Mouse (Mus musculus) MN1 (cell line): ENCODE measurements at regions not wholly inside any gene's neighbourhood (a gene's known extent, or its start where the extent isn't known, plus 50 kb on each side); places are given as distances from the start of the nearest gene placed in this dataset.

Experiments
- DNase-seq: peaks from one replicate; pipeline ENCODE4 v3.0.0-alpha.2; 2016; ENCODE audit warnings: low spot score

DNA sequence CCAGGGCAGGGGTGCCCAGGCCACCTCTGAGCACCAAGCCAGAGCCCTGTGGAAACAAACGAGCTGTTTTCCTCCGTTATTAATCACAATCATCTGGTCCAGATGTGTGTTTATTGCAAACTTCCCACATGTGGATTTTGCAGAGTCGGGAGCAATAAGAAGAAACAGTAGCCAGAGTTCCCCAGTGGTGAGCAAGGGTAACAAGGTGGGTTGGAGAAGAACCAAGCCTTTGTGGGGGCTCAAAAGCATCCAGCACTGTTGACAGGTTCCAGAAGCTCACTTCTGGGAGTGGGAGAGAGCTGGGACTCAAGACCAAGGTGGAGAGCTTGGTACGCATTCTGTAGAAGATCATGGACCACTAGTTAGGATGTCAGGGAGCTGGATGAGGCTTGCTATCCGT lies 63.6 kb downstream of the Hif1an start:
- DNase-seq, result no peak

DNA sequence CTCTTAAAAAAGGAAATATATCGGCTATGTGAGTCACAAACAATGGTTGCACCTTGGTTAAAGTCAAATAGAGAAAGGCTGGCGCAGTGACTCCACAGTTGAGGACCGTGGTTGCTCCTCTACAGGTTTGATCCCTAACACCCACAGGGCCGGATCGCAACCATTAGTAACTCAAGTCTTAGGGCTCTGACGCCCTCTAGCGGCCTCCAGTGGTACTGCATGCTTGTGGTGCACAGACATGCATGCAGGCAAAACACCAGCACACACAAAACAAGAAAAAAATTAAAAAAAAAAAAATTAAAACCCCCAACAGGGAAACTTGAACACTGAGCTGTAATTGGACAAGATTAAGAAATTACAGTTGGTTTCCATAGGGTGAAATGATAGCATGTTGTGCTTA lies 67.1 kb downstream of the Hif1an start:
- DNase-seq, result no peak

DNA sequence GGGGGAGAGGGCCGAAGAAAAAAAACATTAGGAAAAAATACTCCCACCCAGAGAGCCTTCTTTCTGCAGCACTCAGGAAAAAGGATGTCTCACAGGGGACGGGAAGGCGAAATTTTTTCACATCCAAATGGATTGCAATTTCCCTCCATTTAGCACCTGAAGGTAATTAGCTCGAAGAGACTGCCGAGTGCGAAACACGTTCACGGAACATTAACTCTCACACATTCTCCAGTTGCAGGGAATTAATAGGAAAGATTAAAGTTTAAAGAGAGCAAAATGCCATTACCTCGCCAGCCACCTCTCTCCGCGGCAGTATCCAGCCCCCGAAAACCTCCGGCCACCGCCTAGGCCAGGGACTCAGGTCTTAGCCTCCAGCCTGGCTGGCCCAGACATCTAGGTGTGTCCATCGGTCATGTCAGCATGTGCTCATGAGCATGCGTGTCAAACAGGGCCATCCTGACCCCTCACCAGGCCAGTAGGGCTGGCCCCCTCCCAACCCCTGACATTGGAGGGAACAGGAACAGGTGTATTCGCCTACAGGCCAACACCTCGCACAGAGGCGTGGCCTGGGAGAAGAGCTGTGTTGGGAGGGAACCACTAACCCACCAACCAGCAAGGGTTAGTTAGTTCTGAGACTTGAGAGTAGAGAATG lies 68.8 kb downstream of the Hif1an start:
- no peak for DNase-seq

DNA sequence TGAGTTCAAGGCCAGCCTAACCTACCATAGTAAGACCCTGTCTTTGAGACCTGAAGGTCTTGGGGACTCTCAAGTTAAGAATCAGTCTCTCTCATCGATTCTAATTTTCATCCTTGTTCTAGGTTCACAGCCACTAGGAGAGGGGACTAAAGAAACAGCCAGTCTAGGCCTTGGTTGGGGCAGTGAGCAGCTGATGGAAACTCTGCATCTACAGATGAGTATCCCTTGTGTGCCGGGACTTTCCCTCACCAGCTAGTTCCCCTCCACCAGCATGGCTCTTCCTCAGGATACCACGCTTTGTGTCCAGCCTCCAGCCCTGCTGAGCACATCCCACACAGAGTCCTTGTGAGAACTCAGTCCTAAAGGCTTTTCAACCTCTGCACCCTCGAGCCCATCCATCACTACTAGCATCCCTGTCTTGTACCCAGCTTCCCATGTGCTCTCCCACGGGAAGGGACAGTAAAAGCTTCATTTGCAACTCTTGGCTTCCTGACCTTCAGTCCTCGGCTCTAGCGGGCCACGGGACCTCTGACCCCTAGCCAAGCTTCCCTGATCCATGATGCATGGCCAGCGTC lies 74.6 kb downstream of the Hif1an start:
- DNase-seq, result no peak

DNA sequence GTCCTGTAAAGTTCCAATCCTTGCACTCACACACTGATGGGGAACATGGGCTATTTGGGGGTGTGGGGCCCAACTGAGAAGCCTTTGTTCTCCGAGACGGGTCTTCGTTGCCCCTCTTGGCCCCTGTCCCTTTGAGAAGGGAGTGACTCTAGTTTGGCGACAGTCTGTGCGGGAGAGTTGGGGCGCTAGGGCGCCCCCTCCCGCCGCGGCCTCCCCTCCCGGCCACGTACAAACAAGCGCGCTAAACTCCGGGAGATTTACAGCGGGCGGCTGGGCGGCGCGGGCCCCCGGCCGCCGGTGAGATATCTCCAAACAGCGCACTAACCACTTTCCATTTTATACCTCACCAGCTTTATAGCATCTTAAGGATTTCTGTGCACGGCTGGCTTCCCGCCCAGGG lies 77.4 kb downstream of the Hif1an start:
- no peak for DNase-seq

DNA sequence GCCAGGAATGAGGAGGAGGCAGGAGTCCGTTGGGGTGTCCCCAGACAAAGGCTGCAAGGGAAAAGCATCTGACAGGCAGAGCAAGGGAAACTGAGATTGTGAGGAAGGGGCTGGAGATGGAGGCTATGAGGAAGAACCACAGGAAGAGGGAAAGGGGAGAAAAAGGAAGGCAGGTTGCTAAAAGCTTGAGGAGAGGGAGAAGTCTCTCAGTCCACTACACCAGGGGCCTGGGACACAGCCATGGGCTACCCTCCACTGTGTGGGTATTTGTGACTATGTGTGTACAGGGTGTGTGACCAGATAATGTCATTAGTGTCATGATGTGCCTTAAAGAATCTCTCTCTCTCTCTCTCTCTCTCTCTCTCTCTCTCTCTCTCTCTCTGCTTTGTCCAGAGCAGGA lies 77.9 kb downstream of the Hif1an start:
- no peak for DNase-seq

DNA sequence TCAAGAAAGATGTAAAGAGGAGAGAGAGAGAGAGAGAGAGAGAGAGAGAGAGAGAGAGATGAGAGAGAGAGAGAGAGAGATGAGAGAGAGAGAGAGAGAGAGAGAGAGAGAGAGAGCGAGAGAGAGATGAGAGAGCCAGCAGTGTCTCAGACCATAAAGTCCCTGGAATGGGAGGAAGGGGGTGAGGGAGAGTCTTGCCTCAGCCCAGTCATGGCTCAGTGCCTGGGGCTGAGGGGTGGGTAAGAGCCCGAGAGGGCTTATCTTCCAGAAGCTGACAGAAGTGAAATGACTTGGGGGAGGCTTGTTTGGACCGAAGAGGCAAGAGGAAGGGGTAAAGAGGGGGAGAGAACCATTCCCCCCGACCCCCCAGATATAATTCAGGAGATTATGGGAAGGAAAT lies 79.6 kb downstream of the Hif1an start:
- DNase-seq, result no peak

DNA sequence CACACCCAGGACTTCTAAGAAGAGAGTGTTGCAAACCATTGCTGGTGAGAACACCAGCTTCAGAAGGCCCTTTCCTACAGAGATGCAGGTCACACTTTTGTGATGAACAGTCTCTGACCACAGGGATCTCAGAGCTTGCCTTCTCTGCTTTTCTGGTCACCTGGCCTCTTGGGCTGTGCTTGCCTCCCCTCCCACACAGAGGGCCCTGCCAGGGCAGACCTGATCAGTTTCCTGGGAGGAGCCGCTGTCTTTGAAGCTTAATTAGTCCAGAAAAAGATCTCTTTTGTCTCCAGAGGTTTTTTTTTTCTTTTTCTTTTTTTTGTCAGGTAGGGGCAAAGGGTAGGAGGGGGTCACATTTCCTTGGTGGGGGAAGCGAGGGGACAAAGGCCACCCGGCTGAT lies 81.7 kb downstream of the Hif1an start:
- DNase-seq, result no peak

DNA sequence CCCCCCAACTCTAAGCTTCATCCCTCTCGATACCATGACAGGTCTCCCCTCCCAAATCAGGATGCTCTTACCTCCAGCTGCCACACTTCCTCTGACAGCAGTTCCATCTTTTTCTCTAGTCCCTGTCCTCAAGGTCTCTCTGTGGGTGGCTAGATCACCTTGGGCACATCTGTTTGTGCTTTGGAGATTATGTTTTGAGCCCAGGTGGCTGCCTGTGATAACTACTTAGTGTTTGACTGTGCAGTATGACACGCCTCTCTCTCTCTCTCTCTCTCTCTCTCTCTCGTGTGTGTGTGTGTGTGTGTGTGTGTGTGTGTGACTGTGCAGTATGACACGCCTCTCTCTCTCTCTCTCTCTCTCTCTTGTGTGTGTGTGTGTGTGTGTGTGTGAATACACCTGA lies 82.3 kb downstream of the Hif1an start:
- DNase-seq, result no peak

DNA sequence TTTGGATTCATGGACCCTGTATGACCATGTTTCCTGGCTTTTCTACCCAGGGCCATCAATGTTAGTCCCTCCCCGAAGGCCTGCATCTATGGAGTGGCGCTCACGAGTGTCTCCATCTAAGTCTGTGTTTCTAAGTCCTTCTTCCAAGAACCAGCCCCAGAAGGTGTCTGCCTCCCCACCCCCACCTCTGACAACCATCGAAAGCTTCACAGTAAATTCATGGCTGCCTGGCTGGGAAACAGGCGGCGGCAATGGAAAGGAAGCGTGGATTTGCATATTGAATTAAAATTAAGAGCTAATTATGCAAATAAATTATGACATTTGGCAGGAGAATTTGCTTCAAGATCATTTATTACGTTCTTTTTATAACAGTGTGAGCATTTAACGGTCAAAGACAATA lies 83.9 kb downstream of the Hif1an start:
- DNase-seq, result no peak

DNA sequence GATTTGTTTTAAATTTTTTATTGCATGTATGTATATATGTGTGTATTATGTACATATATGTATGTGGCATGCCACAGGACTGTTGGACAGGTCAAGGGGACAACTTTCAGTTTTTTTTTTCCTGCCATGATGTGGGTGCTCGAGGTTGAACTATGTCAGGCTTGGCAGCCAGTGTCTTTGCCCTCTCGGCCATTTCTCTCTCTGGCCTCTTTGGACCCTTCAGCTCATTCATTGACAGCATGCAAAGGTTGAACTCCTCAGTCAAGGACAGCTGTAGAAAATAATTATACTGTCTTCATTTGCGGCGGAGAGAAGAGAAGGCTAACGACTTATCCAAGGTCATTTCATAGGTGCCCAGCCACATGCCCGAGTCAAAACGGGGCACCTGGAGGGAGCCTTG lies 86.6 kb downstream of the Hif1an start:
- no peak for DNase-seq

DNA sequence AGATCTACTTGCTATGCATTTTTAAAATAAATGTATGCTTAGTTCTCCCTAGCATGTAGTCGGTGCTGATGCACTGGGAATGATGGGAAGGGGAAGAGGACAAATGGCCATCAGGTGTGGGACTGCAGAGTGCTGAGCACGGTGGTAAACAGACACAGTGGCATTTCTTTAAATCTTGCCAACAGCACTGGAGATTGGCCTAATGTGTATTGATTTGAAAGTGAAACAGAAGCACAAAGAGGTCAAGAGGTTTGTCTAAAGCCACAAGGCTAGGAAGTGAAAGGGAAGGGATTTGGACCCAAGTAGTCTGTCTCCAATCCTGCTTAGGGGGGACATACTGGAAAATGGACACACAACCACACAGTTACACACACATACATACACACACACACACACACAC lies 88.2 kb downstream of the Hif1an start:
- no peak for DNase-seq

DNA sequence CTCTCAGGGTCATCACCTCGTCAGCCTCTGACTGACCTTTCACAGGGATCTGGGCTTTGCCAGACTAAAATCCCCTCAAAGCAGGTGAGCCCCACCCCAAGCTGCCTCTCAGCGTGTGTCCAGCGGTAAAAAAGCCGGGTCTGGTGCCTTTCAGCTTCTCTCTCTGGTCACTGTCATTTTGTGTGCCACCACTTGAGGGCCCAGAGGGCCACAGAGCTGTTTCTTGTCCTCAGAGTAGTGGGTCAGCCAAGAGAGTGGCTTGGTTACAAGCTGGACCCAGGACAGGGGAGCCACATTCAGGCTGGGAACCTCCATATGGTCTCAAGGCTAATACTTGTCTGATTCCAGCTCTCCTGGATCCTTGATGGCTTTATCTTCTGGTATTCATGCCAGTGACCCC lies 89.0 kb downstream of the Hif1an start:
- peak; percentile 22 for DNase-seq

DNA sequence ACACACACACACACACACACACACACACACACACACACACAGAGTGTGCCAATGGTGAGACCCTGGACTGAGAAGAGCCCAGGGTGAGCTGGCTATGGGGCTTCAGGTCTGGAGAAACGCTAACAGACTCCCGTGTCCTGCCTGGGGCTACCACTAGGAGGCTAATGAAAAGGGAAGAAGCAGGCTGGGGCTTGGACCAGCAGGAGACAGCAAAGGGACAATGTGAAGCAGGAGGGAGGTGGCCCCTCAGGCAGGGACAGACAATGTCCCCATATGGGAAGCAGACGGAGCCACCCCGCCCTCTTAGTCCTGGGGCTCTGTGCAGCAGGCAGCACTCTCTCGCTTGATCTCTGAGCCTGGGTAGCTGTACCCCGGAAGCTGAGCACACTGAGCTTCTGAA lies 93.1 kb downstream of the Hif1an start:
- peak; percentile 66 for DNase-seq

DNA sequence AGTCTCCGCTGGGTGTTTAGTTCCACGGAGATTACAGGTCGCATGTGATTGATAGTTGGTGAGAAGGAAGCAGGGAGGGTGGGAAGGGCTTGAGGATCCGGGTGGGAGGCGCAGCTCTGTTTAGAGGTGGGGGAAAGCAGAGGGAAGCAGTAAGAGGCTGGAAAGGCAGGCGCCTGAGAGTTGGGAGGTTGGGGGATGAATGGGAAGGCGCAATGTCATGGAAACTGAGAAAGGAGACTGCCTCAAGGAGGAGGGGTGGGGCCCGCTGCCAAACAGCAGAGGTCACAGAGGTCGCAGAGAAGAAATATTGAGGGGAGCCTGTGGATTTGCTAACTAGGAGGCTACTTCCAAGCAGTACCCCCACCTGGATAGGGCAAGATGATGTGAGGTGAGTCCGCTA lies 96.5 kb upstream of the Pax2 start:
- DNase-seq, result no peak

DNA sequence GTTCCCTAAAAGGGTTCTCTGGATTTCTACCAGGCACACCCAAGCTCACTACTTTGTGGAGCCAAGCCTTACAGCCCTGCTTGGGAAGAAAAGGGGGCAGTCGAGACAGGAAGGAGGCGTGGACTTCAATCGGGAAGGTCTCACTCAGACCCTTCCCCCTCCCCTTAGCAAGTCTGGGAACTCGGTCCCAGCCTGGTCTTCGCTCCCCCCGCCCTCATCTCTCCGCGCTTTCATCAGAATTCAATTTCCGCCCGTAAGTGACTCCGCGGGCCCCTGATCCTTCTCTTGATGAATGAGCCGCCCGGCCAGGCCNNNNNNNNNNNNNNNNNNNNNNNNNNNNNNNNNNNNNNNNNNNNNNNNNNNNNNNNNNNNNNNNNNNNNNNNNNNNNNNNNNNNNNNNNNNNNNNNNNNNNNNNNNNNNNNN lies 86.3 kb upstream of the Pax2 start:
- peak; percentile 62 for DNase-seq

DNA sequence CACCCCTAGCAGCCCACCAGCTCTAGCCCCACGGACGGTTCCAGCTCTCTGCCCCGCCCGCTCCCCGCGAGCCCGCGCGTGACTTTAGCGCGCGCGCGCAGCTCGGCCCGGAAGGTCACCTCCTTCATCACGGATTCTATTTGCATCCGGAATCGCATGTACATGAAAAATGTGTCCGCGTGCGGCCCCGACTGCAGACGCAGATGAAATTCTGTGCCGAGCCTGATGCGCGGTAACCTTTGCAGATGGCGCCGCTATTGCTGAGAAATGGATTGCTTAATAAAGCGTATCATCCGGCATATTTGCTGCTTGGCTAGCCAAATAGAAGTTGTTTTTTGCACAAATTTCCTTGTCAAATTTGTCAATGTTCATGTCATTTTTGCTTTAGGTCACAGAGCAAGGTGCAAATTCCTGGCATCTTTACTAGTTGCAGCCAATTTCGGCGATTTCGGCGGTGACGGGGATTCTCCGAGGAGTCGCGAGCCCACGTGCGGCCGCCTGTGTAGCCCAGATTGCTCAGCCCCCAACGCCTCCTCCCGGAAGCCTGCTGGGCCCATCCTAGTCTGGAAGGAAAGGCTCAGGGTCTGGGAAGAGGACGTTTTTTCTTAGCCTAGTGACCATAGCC lies 81.1 kb upstream of the Pax2 start:
- no peak for DNase-seq

DNA sequence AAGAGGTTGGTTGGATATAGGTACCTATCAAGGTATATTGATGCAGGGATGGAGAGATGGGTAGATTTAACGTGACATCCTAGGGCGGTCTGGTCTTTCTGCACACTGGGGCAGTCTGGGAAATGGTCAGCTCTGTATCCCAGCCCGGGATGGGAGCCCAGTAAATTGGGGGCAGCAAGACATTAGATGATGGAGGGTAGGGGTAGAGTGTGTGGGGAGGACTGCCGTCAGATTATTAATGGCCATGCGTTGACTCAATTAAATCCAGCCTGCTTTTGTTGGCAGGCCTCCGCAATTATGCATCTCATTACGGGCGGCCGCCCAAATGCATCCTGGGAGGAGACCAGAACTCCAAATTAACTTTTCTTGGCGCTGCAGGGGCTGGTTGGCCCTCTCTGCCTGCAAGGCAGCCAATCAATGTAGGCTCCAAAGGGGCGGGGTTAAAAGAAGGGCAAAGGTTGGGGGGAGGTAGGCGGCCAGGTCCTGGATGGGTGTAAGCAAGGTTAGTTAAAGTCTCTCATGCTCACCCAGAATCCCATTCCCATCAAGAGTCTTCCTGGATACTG lies 79.2 kb upstream of the Pax2 start:
- no peak for DNase-seq

DNA sequence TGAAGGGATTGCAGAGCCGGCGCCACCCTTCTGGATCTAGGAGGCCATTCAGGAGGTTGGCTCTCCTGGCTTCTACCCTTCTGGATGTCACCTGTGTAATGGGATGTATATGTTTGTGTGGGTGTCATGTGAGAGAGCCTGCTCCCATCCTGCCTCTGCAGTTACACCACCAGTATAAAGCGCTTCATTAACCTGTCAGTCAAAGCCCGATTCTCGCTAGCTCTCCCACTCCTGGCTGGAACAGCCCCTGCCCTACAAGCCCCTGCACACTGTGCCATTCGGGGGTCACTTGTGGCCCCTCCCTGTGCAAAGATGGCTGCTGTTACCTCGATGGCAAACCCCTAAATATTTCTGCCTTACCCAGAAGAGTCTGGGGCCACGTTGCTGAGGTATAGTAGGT lies 78.5 kb upstream of the Pax2 start:
- DNase-seq, result no peak

DNA sequence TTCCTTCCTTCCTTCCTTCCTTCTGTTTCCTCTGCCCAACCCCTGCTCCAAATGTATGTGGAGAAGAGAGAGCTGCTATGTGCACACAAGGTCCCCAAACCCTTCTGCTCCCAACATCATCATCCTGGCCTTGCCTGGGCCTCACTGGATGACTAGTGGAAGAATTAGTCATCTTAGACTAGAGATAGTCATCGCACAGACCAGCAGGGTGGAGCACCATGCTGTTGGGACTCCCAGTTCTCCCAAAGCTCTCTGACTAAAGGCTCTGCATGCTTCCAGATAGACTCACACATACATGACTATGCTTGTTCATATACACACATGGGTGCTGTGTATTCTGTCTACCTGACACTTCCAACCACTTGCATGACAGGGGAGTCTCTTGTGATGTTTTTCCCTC lies 77.2 kb upstream of the Pax2 start:
- DNase-seq, result peak; percentile 36

DNA sequence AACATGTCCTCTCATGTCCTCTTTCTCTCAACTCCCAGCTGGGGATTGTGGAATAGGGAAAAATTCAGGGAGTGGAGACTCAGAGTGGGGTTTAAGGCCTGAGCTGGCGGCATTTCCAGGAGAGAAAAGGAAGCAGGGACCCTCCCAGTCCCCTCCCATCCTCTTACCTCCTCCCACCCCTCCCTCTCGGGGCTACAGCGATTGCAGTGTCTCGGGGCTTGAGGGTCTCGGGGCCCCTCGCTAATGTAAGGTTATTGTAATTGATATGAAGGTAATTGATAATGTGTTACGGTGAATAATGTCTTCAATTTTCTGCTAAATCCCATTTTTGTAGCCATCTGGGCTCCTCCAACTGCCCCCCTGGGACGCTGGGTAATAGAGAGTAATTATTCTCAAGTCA lies 74.2 kb upstream of the Pax2 start:
- no peak for DNase-seq

DNA sequence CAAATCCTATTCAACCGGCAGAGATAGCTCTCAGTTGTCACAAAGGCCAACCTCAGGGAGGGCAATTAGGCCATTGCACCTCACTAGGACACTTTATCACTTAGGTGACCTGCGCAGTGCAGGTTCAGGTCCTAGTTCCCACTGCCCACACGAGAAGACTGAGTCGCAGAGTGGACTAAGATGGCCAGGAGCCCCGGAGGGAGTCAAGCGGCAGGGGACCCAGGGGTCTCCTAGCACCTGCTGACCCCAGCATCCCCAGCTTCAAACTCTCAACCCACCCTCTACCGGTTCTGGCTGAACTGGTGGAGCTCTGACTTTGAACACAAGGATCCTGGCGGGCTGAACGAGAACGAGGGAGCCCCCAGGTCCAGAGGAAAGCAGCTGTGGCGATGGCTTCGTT lies 72.7 kb upstream of the Pax2 start:
- DNase-seq, result no peak

DNA sequence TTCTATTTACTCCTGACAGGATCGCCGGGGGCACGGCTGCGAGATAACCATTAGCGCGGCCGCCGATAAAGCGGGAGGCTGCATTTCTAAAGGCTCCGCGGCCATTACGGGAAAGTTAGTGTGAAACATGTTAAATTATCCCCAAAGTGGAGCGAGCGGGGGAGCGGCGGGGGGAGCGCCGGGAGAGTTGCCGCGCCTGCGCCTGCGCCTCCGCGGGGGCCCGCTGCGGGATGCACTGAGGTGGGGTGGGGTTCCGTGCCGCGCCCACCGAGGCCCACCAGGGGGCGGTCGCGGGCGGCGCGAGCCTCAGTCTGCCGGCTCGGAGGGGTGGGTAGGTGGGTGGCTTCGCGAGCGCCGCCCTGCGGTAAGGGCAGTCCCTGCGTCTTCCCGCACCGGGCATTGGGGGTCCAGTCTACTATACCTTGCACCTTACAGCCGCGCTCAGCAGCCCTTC lies 71.8 kb upstream of the Pax2 start:
- DNase-seq, result no peak

DNA sequence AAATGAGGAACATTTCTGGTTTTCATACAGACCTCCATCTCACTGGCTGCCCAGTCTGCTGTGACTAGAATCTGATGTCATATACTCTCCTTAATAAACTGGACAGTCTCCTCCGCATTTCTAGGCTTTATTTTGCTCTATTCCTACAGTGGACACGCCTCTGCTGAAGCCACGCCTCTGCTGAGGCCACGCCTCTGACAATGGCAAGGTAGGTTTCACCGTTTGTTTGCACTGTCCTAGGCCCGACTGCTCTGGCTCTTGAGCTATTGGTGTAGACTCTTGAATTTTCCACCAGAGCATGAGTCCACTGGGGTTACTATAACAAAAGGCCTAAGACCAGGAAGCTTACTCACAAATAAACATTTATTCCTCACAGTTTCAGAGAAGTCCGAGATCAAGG lies 69.8 kb upstream of the Pax2 start:
- no peak for DNase-seq
